Mouse (Mus musculus): ENCODE measurements around the gene Nisch. TPM values are rescaled to one million over a fixed set of nuclear protein-coding genes. Genes with fewer than 3 reads are reported as not detected.

Gene Nisch
- polyA plus RNA-seq, 1 experiment from 2014 or later: 345 TPM

DNA sequence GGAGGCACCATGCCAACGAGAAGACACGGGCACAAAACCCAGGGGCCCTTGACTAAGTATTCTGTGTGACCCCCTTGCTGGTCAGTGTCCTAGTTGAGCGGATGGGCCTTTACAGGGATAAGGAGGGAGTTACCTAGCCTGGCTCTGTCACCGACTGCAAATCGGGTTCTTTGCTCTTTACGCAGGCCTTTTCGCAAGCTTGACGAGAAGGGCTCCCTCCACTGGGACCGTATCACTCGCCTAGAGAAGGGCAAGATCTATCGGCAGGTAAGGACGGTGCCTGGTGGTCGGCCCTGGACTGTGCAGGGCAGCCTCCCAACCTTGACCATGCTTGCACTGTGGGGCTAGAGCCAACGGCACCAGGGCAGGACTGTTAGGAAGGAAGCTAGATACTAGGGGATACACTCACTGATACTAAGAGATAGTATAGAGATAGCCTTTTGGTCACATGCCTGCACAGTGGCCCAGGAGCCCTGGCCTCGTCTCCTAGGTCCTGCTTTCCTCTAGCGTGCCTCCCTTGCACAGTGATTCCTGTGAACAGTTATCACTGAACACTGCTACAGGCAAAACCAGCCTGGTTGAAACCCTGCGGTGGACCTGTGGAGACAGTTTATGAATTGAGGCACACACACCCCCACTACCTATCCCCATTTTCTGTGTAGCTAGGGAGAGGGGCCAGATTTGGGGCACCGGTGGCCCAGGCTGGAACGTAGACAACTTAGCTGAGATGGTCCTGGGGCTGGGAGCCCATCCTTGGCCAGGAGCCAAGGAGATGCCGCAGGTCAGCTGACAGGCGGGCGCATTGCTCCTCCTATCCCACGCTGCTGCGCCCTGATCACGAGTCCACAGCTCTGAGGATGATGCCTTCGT is 80.1 kb downstream of the Nisch start:
- Histone ChIP-seq H3K9me3 (no peaks in the 10 kb centered on the region), H3K36me3 (peaks cover 84% of the 10 kb centered on the region), H3K4me3 (no peak overlapping the region), H3K9ac (no peak overlapping the region), H3K27ac (replicated peaks) (peak overlapping the region; percentile 63; the same call in 1 of the 2 replicates), H3K4me2 (no peak overlapping the region), H3K4me1 (peaks cover 40% of the 10 kb centered on the region), H3K27me3 (replicated peaks) (no peaks in the 10 kb centered on the region)
- ATAC-seq (ENCODE audit: extremely low read depth, insufficient number of reproducible peaks, low FRiP score, low TSS enrichment): no peak
- WGBS: 86% methylated on average over 26 of the region's 26 CpGs

DNA sequence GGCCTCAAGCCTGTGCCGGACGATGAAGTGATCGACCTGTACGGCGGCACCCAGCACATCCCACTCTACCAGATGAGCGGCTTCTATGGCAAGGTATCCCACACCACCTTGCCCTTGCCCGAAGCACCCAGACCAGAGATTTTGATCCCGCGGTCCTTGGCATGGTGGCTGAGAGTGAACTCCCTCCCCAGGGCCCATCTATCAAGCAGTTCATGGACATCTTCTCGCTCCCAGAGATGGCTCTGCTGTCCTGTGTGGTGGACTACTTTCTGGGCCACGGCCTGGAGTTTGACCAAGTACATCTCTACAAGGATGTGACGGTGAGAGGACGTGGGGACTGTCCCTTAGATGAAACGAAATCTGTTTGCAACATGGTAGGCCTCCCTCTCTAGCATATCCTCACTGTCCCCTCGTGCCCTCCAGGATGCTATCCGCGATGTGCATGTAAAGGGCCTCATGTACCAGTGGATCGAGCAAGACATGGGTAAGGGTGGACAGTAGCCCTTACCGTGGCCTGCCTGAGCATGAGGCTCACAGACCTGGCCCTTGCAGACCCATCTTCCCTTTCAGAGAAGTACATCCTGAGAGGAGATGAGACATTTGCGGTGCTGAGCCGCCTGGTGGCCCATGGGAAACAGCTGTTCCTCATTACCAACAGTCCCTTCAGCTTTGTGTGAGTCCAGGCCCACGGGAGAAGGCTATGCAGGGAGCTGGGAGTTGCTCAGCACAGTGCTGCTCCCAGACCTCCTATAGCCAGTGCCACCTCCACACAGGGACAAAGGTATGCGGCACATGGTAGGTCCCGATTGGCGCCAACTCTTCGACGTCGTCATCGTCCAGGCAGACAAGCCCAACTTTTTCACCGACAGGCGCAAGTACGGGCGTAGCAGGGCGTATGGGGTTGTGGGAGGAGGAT is 81.0 kb downstream of the Nisch start:
- peaks cover 41% of the 10 kb centered on the region for H3K4me1 ChIP-seq
- ATAC-seq (ENCODE audit: extremely low read depth, insufficient number of reproducible peaks, low FRiP score, low TSS enrichment): no peak
- H3K27ac ChIP-seq (replicated peaks): no peak overlapping the region
- H3K9ac ChIP-seq: no peak overlapping the region
- H3K9me3 ChIP-seq: no peaks in the 10 kb centered on the region
- no peak overlapping the region for H3K4me3 ChIP-seq
- no peaks in the 10 kb centered on the region for H3K27me3 ChIP-seq (replicated peaks)
- WGBS: 92% methylated on average over 34 of the region's 34 CpGs
- H3K36me3 ChIP-seq: peaks cover 75% of the 10 kb centered on the region
- H3K4me2 ChIP-seq: no peak overlapping the region

DNA sequence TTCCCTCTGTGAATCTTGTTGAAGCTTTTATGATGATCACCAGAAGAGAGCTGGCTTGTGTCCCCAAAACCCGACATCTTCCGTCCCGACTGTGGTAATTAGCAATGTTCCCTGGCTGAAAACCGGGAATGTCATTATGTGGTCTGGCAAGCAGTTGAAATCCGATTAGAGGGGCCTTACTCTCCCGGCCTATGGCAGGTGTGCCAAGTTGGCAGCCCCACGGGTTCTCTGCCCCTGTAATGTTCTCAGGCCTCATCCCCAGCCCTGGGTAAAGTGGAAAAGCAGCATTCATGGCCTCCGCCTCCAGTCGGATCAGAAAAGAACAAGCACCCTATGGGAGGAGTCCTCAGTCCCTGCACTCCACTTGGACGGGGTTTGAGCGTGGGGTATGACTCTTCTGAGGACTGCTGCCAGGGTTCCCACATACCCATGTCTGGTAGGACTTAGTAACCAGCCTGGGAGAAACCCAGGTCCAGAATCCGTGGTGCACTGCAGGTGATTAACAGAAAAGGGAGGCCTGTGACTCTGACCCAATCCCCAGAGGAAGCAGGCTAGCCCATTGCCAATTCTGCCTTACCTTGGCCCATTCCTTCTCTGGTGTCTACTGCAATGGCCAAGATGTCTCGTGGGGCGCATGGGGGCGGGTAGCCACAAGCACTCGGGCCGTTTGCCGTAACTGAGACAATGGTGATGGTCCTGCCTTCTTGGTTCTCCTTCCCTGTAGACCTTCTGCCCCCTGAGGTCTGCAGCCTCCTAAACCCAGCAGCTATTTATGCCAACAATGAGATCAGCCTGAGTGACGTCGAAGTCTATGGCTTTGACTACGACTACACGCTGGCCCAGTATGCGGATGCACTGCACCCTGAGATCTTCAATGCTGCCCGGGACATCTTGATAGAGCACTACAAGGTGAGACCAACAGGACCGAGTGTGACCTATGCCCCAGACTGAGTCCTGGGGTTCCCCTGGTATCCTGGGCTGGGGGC is 82.4 kb downstream of the Nisch start:
- Histone ChIP-seq H3K27me3 (replicated peaks) (no peaks in the 10 kb centered on the region), H3K4me2 (no peak overlapping the region), H3K9me3 (no peaks in the 10 kb centered on the region), H3K27ac (replicated peaks) (no peak overlapping the region), H3K36me3 (peaks cover 61% of the 10 kb centered on the region), H3K9ac (peak overlapping the region; percentile 97; the same call in 1 of the 2 replicates), H3K4me1 (peaks cover 54% of the 10 kb centered on the region), H3K4me3 (no peak overlapping the region)
- no peak for ATAC-seq (ENCODE audit: extremely low read depth, insufficient number of reproducible peaks, low FRiP score, low TSS enrichment)
- WGBS: 81% methylated on average over 25 of the region's 25 CpGs

DNA sequence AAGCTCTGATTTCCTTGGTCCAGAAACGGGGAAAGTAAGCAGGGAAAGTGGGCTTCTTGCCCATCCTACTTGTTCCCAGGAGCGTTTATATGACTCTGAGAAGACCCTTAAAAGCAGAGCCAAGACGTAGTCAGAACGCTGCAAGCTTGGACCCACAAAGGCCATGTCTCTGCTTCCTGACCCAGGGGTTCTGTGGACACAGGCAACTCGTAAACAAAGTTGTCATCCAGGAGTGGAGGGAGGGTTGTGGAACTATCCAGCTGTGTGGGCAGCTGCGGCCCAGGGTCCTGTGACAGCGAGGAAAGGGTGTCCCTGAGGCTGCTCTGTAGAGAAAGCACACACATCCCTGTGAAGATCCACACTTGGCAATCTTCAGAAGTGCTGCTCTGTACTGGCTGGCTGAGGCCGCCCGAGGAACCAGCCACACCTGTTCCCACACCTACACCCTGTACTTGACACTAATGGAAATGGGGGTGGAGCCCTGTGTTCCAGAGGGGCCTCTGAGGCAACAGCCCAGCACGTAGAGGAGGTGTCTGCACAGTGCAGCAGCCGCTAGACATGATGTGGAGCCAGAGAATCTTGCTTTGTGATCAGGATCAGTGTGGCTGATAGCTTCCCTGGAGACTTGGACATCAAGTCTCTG is 83.6 kb downstream of the Nisch start:
- Histone ChIP-seq H3K27me3 (replicated peaks) (no peaks in the 10 kb centered on the region), H3K4me3 (peak overlapping the region; percentile 10; the same call in 1 of the 2 replicates), H3K4me1 (peaks cover 55% of the 10 kb centered on the region), H3K4me2 (peak overlapping the region; percentile 85), H3K9ac (peak overlapping the region; percentile 97), H3K27ac (replicated peaks) (no peak overlapping the region), H3K36me3 (peaks cover 49% of the 10 kb centered on the region), H3K9me3 (no peaks in the 10 kb centered on the region)
- 59% methylated on average over 11 of the region's 11 CpGs for WGBS
- no peak for ATAC-seq (ENCODE audit: extremely low read depth, insufficient number of reproducible peaks, low FRiP score, low TSS enrichment)

- Histone ChIP-seq H3K9me3 (no peaks in the 10 kb centered on the region), H3K27me3 (replicated peaks) (no peaks in the 10 kb centered on the region), H3K4me3 (peak overlapping the region; percentile 97), H3K4me2 (peak overlapping the region; percentile 85), H3K36me3 (peaks cover 43% of the 10 kb centered on the region), H3K4me1 (peaks cover 53% of the 10 kb centered on the region), H3K27ac (replicated peaks) (no peak overlapping the region), H3K9ac (peak overlapping the region; percentile 97)
- whole genome bisulfite sequencing: 77% methylated on average over 7 of the region's 7 CpGs
- no peak for ATAC-seq (ENCODE audit: extremely low read depth, insufficient number of reproducible peaks, low FRiP score, low TSS enrichment)
These were observed 84.2 kb downstream of the Nisch start for GRCm38 (mm10) chr14:31132491-31132975.

GRCm38 (mm10) chr14:31132031-31132430 is 84.7 kb downstream of the Nisch start:
- Histone ChIP-seq H3K27me3 (replicated peaks) (no peaks in the 10 kb centered on the region), H3K36me3 (peaks cover 42% of the 10 kb centered on the region), H3K4me3 (peak overlapping the region; percentile 97), H3K4me1 (peaks cover 53% of the 10 kb centered on the region), H3K9me3 (no peaks in the 10 kb centered on the region), H3K27ac (replicated peaks) (no peak overlapping the region), H3K9ac (peak overlapping the region; percentile 97), H3K4me2 (peak overlapping the region; percentile 85)
- 2% methylated on average over 6 of the region's 6 CpGs for WGBS
- no peak for ATAC-seq (ENCODE audit: extremely low read depth, insufficient number of reproducible peaks, low FRiP score, low TSS enrichment)

GRCm38 (mm10) chr14:31131272-31131821 is 85.4 kb downstream of the Nisch start:
- H3K4me1 ChIP-seq: peaks cover 59% of the 10 kb centered on the region
- peak overlapping the region; percentile 97 for H3K9ac ChIP-seq
- WGBS: under 1% methylated on average over 43 of the region's 43 CpGs
- H3K9me3 ChIP-seq: no peaks in the 10 kb centered on the region
- H3K36me3 ChIP-seq: peaks cover 40% of the 10 kb centered on the region
- no peaks in the 10 kb centered on the region for H3K27me3 ChIP-seq (replicated peaks)
- peak overlapping the region; percentile 97 for H3K4me3 ChIP-seq
- H3K4me2 ChIP-seq: peak overlapping the region; percentile 85
- H3K27ac ChIP-seq (replicated peaks): peak overlapping the region; percentile 80
- ATAC-seq (ENCODE audit: extremely low read depth, insufficient number of reproducible peaks, low FRiP score, low TSS enrichment): no peak

- WGBS: 4% methylated on average over 51 of the region's 63 CpGs
- Histone ChIP-seq H3K9ac (peak within 1 kb of the TSS; percentile 97), H3K4me2 (peak within 1 kb of the TSS; percentile 85), H3K4me1 (peaks cover 67% of the 10 kb centered on the region), H3K36me3 (peaks cover 32% of the 10 kb centered on the region), H3K27me3 (replicated peaks) (no peaks in the 10 kb centered on the region), H3K27ac (replicated peaks) (peak within 1 kb of the TSS; percentile 89), H3K9me3 (no peaks in the 10 kb centered on the region), H3K4me3 (peak within 1 kb of the TSS; percentile 97)
- peak; percentile 81 for ATAC-seq (ENCODE audit: extremely low read depth, insufficient number of reproducible peaks, low FRiP score, low TSS enrichment)
These were observed 86.2 kb downstream of the Nisch start, which contains the start of gene Nt5dc2 for GRCm38 (mm10) chr14:31130236-31131220. TSS of gene Nt5dc2 (plus strand) at chr14:31131053.
